Mouse (Mus musculus) liver, embryonic 11.5 days (tissue): ENCODE measurements around the gene Ccnj. TPM values are rescaled to one million over a fixed set of nuclear protein-coding genes. Genes with fewer than 3 reads are reported as not detected.
A peak's percentile ranks its signal among the peaks of the same experiment; 100 is the strongest.

Experiments used
- ATAC-seq: fragments of 200-750 bp; cut with Nextera tagmentation; replicated peaks from 2 replicates; pipeline ENCODE4 v1.8.0; 2017; ENCODE audit warnings: moderate number of reproducible peaks, mild to moderate bottlenecking, moderate TSS enrichment, moderate library complexity; ENCODE audit not compliant: low FRiP score
- DNase-seq: peaks from one replicate; pipeline ENCODE4 v3.0.0-alpha.2; 2017; ENCODE audit warnings: low spot score
- H3K27ac ChIP-seq: fragments of 300-500 bp; sonication (generic); 2 replicates; pipeline ENCODE4 v1.5.1; 2014; ENCODE audit warnings: mild to moderate bottlenecking, low read depth, low read length, control low read depth
- H3K27me3 ChIP-seq: fragments of 300-500 bp; sonication (generic); replicated peaks from 2 replicates; pipeline ENCODE4 v1.6.1; 2014; ENCODE audit warnings: low read length, mixed read lengths; ENCODE audit not compliant: control insufficient read depth, insufficient read depth
- H3K36me3 ChIP-seq: fragments of 300-500 bp; sonication (generic); 2 replicates; pipeline ENCODE4 v1.6.1; 2014; ENCODE audit warnings: mild to moderate bottlenecking, low read length, moderate library complexity, mixed read lengths; ENCODE audit not compliant: control insufficient read depth, insufficient read depth
- H3K4me1 ChIP-seq: fragments of 300-500 bp; sonication (generic); replicated peaks from 2 replicates; pipeline ENCODE4 v1.6.1; 2014; ENCODE audit warnings: low read length, mixed read lengths; ENCODE audit not compliant: control insufficient read depth, insufficient read depth
- H3K4me2 ChIP-seq: fragments of 300-500 bp; sonication (generic); 2 replicates; pipeline ENCODE4 v1.6.1; 2014; ENCODE audit warnings: mild to moderate bottlenecking, control low read depth, moderate library complexity
- H3K4me3 ChIP-seq: fragments of 300-500 bp; sonication (generic); 2 replicates; pipeline ENCODE4 v1.5.1; 2014; ENCODE audit warnings: low read depth, low read length, control low read depth
- H3K9ac ChIP-seq: fragments of 300-500 bp; sonication (generic); 2 replicates; pipeline ENCODE4 v1.6.1; 2014; ENCODE audit warnings: low read depth, low read length, control low read depth
- H3K9me3 ChIP-seq: fragments of 300-500 bp; sonication (generic); 2 replicates; pipeline ENCODE4 v1.6.1; 2016; ENCODE audit warnings: low read length, inconsistent platforms, mixed read lengths; ENCODE audit not compliant: control insufficient read depth
- WGBS: fragments of 180-500 bp; shearing (Covaris S2); extraction: QIAGEN DNeasy Blood & Tissue Kit; methylation state at CpG from one replicate; pipeline ENCODE4 v1.1.7; 2014; 5-methylcytosine and 5-hydroxymethylcytosine counted together
- polyA plus RNA-seq: library from polyadenylated mRNA; unstranded; fragments of >200 nt; fragmentation: Nextera tagmentation; extraction: Ambion mirVana; gene quantifications from 2 replicates; pipeline ENCODE4 v1.2.1, GENCODE M21; 2014

Ccnj gene
- polyA plus RNA-seq, 1 experiment from 2014 or later, result 13.2 TPM

- H3K4me1 ChIP-seq, result 0 out of 2 replicates have a peak, but pooled peaks cover 6% of the 10 kb centered on the region
- H3K27ac ChIP-seq, result no peak overlapping the region
- WGBS, result 29% methylated on average over 5 of the region's 5 CpGs
- no peak overlapping the region for H3K4me2 ChIP-seq
- ATAC-seq (no peak), DNase-seq (no peak)
- H3K4me3 ChIP-seq, result no peak overlapping the region
- no peaks in the 10 kb centered on the region for H3K9me3 ChIP-seq
- H3K36me3 ChIP-seq, result no peaks in the 10 kb centered on the region
- no peaks in the 10 kb centered on the region for H3K27me3 ChIP-seq
- no peak overlapping the region for H3K9ac ChIP-seq
Observed at GRCm38 (mm10) chr19:40868284-40868683, 37.2 kb downstream of the Ccnj start.

- WGBS, result 88% methylated on average over 3 of the region's 3 CpGs
- ATAC-seq (no peak), DNase-seq (no peak)
- Histone ChIP-seq H3K36me3 (no peaks in the 10 kb centered on the region), H3K4me2 (no peak overlapping the region), H3K27me3 (peaks cover 2% of the 10 kb centered on the region), H3K9me3 (no peaks in the 10 kb centered on the region), H3K27ac (no peak overlapping the region), H3K9ac (no peak overlapping the region), H3K4me1 (0 out of 2 replicates have a peak, but pooled peaks cover 6% of the 10 kb centered on the region), H3K4me3 (no peak overlapping the region)
Observed at GRCm38 (mm10) chr19:40869425-40870105, 38.5 kb downstream of the Ccnj start.

- Histone ChIP-seq H3K4me3 (peak overlapping the region; percentile 52), H3K4me2 (peak overlapping the region; percentile 69), H3K4me1 (0 out of 2 replicates have a peak, but pooled peaks cover 5% of the 10 kb centered on the region), H3K36me3 (no peaks in the 10 kb centered on the region), H3K27me3 (peaks cover 12% of the 10 kb centered on the region), H3K27ac (peak overlapping the region; percentile 41), H3K9me3 (no peaks in the 10 kb centered on the region), H3K9ac (peak overlapping the region; percentile 55)
- ATAC-seq (peak; percentile 94), DNase-seq (peak; percentile 91)
- 1% methylated on average over 51 of the region's 51 CpGs for WGBS
Observed at GRCm38 (mm10) chr19:40872955-40873665, 42.0 kb downstream of the Ccnj start.

- Histone ChIP-seq H3K27me3 (peaks cover 23% of the 10 kb centered on the region), H3K4me3 (no peak overlapping the region)
- DNase-seq, result no peak
Observed at GRCm38 (mm10) chr19:40881700-40882099, 50.6 kb downstream of the Ccnj start.

GRCm38 (mm10) chr19:40888887-40889286 lies 57.8 kb downstream of the Ccnj start:
- ATAC-seq (no peak), DNase-seq (no peak)
- 91% methylated on average over 1 of the region's 1 CpGs for WGBS
- peaks cover 16% of the 10 kb centered on the region for H3K27me3 ChIP-seq
- no peak overlapping the region for H3K4me3 ChIP-seq
- H3K36me3 ChIP-seq, result no peaks in the 10 kb centered on the region
- H3K9me3 ChIP-seq, result peaks cover 4% of the 10 kb centered on the region; the same call in 1 of the 2 replicates
- no peaks in the 10 kb centered on the region for H3K4me1 ChIP-seq
- H3K9ac ChIP-seq, result no peak overlapping the region
- no peak overlapping the region for H3K27ac ChIP-seq
- no peak overlapping the region for H3K4me2 ChIP-seq

More at GRCm38 (mm10) chr19:40881700-40882099, 50.6 kb downstream of the Ccnj start:
- H3K27ac ChIP-seq, result no peak overlapping the region
- H3K4me2 ChIP-seq, result no peak overlapping the region
- H3K9me3 ChIP-seq, result no peaks in the 10 kb centered on the region
- no peaks in the 10 kb centered on the region for H3K4me1 ChIP-seq
- 75% methylated on average over 4 of the region's 4 CpGs for WGBS
- H3K36me3 ChIP-seq, result no peaks in the 10 kb centered on the region
- H3K9ac ChIP-seq, result no peak overlapping the region
- ATAC-seq, result no peak

- peak overlapping the region; percentile 84 for H3K4me3 ChIP-seq
- peak overlapping the region; percentile 76 for H3K4me2 ChIP-seq
- WGBS, result 43% methylated on average over 21 of the region's 21 CpGs
- peak; percentile 37 for ATAC-seq
- H3K36me3 ChIP-seq, result no peaks in the 10 kb centered on the region
- H3K27ac ChIP-seq, result peak overlapping the region; percentile 92
- H3K4me1 ChIP-seq, result no peaks in the 10 kb centered on the region
- no peak for DNase-seq
- 0 out of 2 replicates have a peak, but pooled peaks cover 4% of the 10 kb centered on the region for H3K27me3 ChIP-seq
- H3K9me3 ChIP-seq, result peaks cover 6% of the 10 kb centered on the region; the same call in 1 of the 2 replicates
- H3K9ac ChIP-seq, result peak overlapping the region; percentile 88
Observed at GRCm38 (mm10) chr19:40894071-40894506, 63.0 kb downstream of the Ccnj start.

GRCm38 (mm10) chr19:40894519-40895392 lies 63.7 kb downstream of the Ccnj start, which contains the start of gene Zfp518a:
Gene Zfp518a (plus strand): TSS chr19:40894705.
- Histone ChIP-seq H3K27ac (peak within 1 kb of the TSS; percentile 92), H3K4me3 (peak within 1 kb of the TSS; percentile 84), H3K9ac (peak within 1 kb of the TSS; percentile 88), H3K4me2 (peak within 1 kb of the TSS; percentile 76), H3K4me1 (no peaks in the 10 kb centered on the region), H3K9me3 (peaks cover 6% of the 10 kb centered on the region; the same call in 1 of the 2 replicates), H3K27me3 (0 out of 2 replicates have a peak, but pooled peaks cover 4% of the 10 kb centered on the region), H3K36me3 (no peaks in the 10 kb centered on the region)
- under 1% methylated on average over 87 of the region's 89 CpGs for WGBS
- DNase-seq, result peak; percentile 95
- peak; percentile 86 for ATAC-seq

- H3K4me3 ChIP-seq, result peak overlapping the region; percentile 84
- H3K4me2 ChIP-seq, result peak overlapping the region; percentile 76
- 1% methylated on average over 6 of the region's 6 CpGs for WGBS
- no peaks in the 10 kb centered on the region for H3K4me1 ChIP-seq
- peak overlapping the region; percentile 92; the same call in 1 of the 2 replicates for H3K27ac ChIP-seq
- peaks cover 6% of the 10 kb centered on the region; the same call in 1 of the 2 replicates for H3K9me3 ChIP-seq
- DNase-seq, result no peak
- ATAC-seq, result no peak
- peak overlapping the region; percentile 88 for H3K9ac ChIP-seq
- no peaks in the 10 kb centered on the region for H3K36me3 ChIP-seq
- 0 out of 2 replicates have a peak, but pooled peaks cover 4% of the 10 kb centered on the region for H3K27me3 ChIP-seq
Observed at GRCm38 (mm10) chr19:40895393-40895703, 64.3 kb downstream of the Ccnj start.
